Mouse (Mus musculus): ENCODE results near the gene Olfr1352. TPM values are rescaled to one million over a fixed set of nuclear protein-coding genes. Genes with fewer than 3 reads are reported as not detected.
"Not testable (repeated sequence)": the region's sequence is repeated elsewhere in the genome, so short reads cannot be mapped to it uniquely, and the experiment has no call there.

Olfr1352 gene
- total RNA-seq (2017): not detected in 3 replicates

GRCm38 (mm10) chr10:78980750-78981149 lies at the start of gene Olfr1352:
Olfr1352 (plus strand) TSS chr10:78981050.
- ATAC-seq (replicated peaks; ENCODE audit: insufficient number of reproducible peaks, low FRiP score, low TSS enrichment, poor library complexity, severe bottlenecking): no peak

GRCm38 (mm10) chr10:78950336-78950735 lies 30.5 kb upstream of the Olfr1352 start, which contains the start of gene Olfr8:
Olfr8 (plus strand) TSS chr10:78950636.
- ATAC-seq (replicated peaks; ENCODE audit: insufficient number of reproducible peaks, low FRiP score, low TSS enrichment, poor library complexity, severe bottlenecking): not testable (repeated sequence)

GRCm38 (mm10) chr10:78963009-78963408 lies 17.8 kb upstream of the Olfr1352 start, which contains the start of gene Olfr1353:
Olfr1353 (plus strand) TSS chr10:78963309.
- ATAC-seq (replicated peaks; ENCODE audit: insufficient number of reproducible peaks, low FRiP score, low TSS enrichment, poor library complexity, severe bottlenecking): not testable (repeated sequence)

GRCm38 (mm10) chr10:79012172-79012571 lies 31.3 kb downstream of the Olfr1352 start, which contains the start of gene Olfr1351:
Olfr1351 (plus strand) TSS chr10:79012472.
- no peak for ATAC-seq (replicated peaks; ENCODE audit: insufficient number of reproducible peaks, low FRiP score, low TSS enrichment, poor library complexity, severe bottlenecking)

- ATAC-seq (replicated peaks; ENCODE audit: insufficient number of reproducible peaks, low FRiP score, low TSS enrichment, poor library complexity, severe bottlenecking): no peak
These were observed 47.6 kb downstream of the Olfr1352 start, which contains the start of gene Olfr57 for GRCm38 (mm10) chr10:79028441-79028840. Olfr57 (plus strand) TSS chr10:79028741.

Other genes starting within 250 kb of the Olfr1352 start
- not detected in 3 replicates for gene Ccdc105, start 228.0 kb upstream of the Olfr1352 start, total RNA-seq (2017)
- not detected in 3 replicates for gene Slc1a6, start 200.6 kb upstream of the Olfr1352 start, total RNA-seq (2017)
- not detected in 3 replicates for gene Olfr1356, start 128.9 kb upstream of the Olfr1352 start, total RNA-seq (2017)
- gene Olfr1355, start 105.5 kb upstream of the Olfr1352 start, total RNA-seq (2017): not detected in 3 replicates
- not detected in 3 replicates for gene Olfr1354, start 67.9 kb upstream of the Olfr1352 start, total RNA-seq (2017)
- not detected in 3 replicates for gene Olfr8, start 30.4 kb upstream of the Olfr1352 start, total RNA-seq (2017)
- gene Olfr1353, start 17.7 kb upstream of the Olfr1352 start, total RNA-seq (2017): not detected in 3 replicates
- gene Olfr1351, start 31.4 kb downstream of the Olfr1352 start, total RNA-seq (2017): not detected in 3 replicates
- not detected in 3 replicates for gene Olfr57, start 47.7 kb downstream of the Olfr1352 start, total RNA-seq (2017)
- gene 2610008E11Rik, start 116.5 kb downstream of the Olfr1352 start, total RNA-seq (2017): 11.4 to 26.3 TPM (median 16.1 TPM) in 3 replicates
- gene Vmn2r80, start 167.7 kb downstream of the Olfr1352 start, total RNA-seq (2017): not detected in 3 replicates

Measured in monocyte, adult 5-6 weeks (primary cell).